Mouse (Mus musculus) erythroblast, embryonic 14.5 days (primary cell): Measurements from ENCODE around the gene Zc3h13. TPM values are rescaled to one million over a fixed set of nuclear protein-coding genes. Genes with fewer than 3 reads are reported as not detected.

Experiments used
- H3K27me3 ChIP-seq: 2 replicates; pipeline ENCODE4 v1.6.1; 2012; ENCODE audit warnings: inconsistent platforms; ENCODE audit not compliant: control insufficient read depth
- H3K36me3 ChIP-seq: 2 replicates; pipeline ENCODE4 v1.6.1; 2012; ENCODE audit warnings: mild to moderate bottlenecking, inconsistent platforms; ENCODE audit not compliant: control insufficient read depth
- H3K4me1 ChIP-seq: 2 replicates; pipeline ENCODE4 v1.6.1; 2012; ENCODE audit warnings: inconsistent platforms; ENCODE audit not compliant: control insufficient read depth
- H3K4me3 ChIP-seq: replicated peaks from 2 replicates; pipeline ENCODE3; 2012; ENCODE audit warnings: moderate library complexity, mild to moderate bottlenecking, inconsistent platforms
- H3K9me3 ChIP-seq: 2 replicates; pipeline ENCODE4 v1.6.1; 2012; ENCODE audit warnings: low read length, inconsistent platforms, mixed read lengths; ENCODE audit not compliant: control insufficient read depth
- GATA1 ChIP-seq: IDR thresholded peaks from 2 replicates; pipeline ENCODE4 v1.6.1; 2012; ENCODE audit warnings: low read length, inconsistent platforms, mixed read lengths
- TAL1 ChIP-seq: IDR thresholded peaks from 3 replicates; pipeline ENCODE4 v1.6.1; 2012; ENCODE audit warnings: low read length, inconsistent platforms, mixed read lengths
- polyA plus RNA-seq: library from polyadenylated mRNA; stranded (reverse); fragments of >175 nt; gene quantifications from 2 replicates; pipeline ENCODE4 v1.2.3, GENCODE M21; 2012

Gene Zc3h13
- 2.6 and 3.0 TPM in 2 replicates for polyA plus RNA-seq

GRCm38 (mm10) chr14:75284193-75284915 lies at the start of gene Zc3h13:
Zc3h13 (plus strand) TSS chr14:75284373.
- Histone ChIP-seq H3K27me3 (peaks cover 3% of the 10 kb centered on the region), H3K4me1 (peaks cover 29% of the 10 kb centered on the region), H3K36me3 (no peaks in the 10 kb centered on the region), H3K9me3 (no peaks in the 10 kb centered on the region), H3K4me3 (peak within 1 kb of the TSS; percentile 74)
- TF ChIP-seq TAL1, result no peak
- no peak for TF ChIP-seq GATA1

- Histone ChIP-seq H3K4me1 (peaks cover 5% of the 10 kb centered on the region), H3K36me3 (no peaks in the 10 kb centered on the region), H3K27me3 (no peaks in the 10 kb centered on the region), H3K9me3 (no peaks in the 10 kb centered on the region), H3K4me3 (no peak overlapping the region)
- TF ChIP-seq TAL1, result no peak
- TF ChIP-seq GATA1, result no peak
These were observed 48.6 kb upstream of the Zc3h13 start for GRCm38 (mm10) chr14:75235552-75235951.

- H3K27me3 ChIP-seq, result no peaks in the 10 kb centered on the region
- H3K4me1 ChIP-seq, result peaks cover 5% of the 10 kb centered on the region
- TF ChIP-seq TAL1 (no peak), GATA1 (no peak)
- H3K9me3 ChIP-seq, result no peaks in the 10 kb centered on the region
- no peaks in the 10 kb centered on the region for H3K36me3 ChIP-seq
- no peak overlapping the region for H3K4me3 ChIP-seq
These were observed 48.1 kb upstream of the Zc3h13 start for GRCm38 (mm10) chr14:75235955-75236635.

- Histone ChIP-seq H3K36me3 (no peaks in the 10 kb centered on the region), H3K27me3 (no peaks in the 10 kb centered on the region), H3K4me3 (no peak overlapping the region), H3K9me3 (no peaks in the 10 kb centered on the region), H3K4me1 (peaks cover 5% of the 10 kb centered on the region)
- no peak for TF ChIP-seq TAL1
- no peak for TF ChIP-seq GATA1
These were observed 47.6 kb upstream of the Zc3h13 start for GRCm38 (mm10) chr14:75236636-75237003.

GRCm38 (mm10) chr14:75237096-75237495 lies 47.1 kb upstream of the Zc3h13 start:
- no peak for TF ChIP-seq TAL1
- no peak for TF ChIP-seq GATA1
- no peaks in the 10 kb centered on the region for H3K36me3 ChIP-seq
- no peaks in the 10 kb centered on the region for H3K9me3 ChIP-seq
- H3K27me3 ChIP-seq, result no peaks in the 10 kb centered on the region
- H3K4me3 ChIP-seq, result no peak overlapping the region
- peaks cover 5% of the 10 kb centered on the region for H3K4me1 ChIP-seq

GRCm38 (mm10) chr14:75238054-75238692 lies 46.0 kb upstream of the Zc3h13 start:
- Histone ChIP-seq H3K9me3 (no peaks in the 10 kb centered on the region), H3K36me3 (no peaks in the 10 kb centered on the region), H3K4me3 (no peak overlapping the region), H3K4me1 (peaks cover 5% of the 10 kb centered on the region), H3K27me3 (no peaks in the 10 kb centered on the region)
- TF ChIP-seq GATA1, result no peak
- TF ChIP-seq TAL1, result no peak

GRCm38 (mm10) chr14:75242087-75242486 lies 42.1 kb upstream of the Zc3h13 start, which contains the start of gene Cpb2:
Cpb2 (plus strand) TSS chr14:75242287.
- Histone ChIP-seq H3K4me3 (peak within 1 kb of the TSS; percentile 25), H3K4me1 (peaks cover 5% of the 10 kb centered on the region), H3K27me3 (no peaks in the 10 kb centered on the region), H3K9me3 (no peaks in the 10 kb centered on the region), H3K36me3 (no peaks in the 10 kb centered on the region)
- TF ChIP-seq GATA1, result no peak
- no peak for TF ChIP-seq TAL1

- Histone ChIP-seq H3K9me3 (no peaks in the 10 kb centered on the region), H3K27me3 (no peaks in the 10 kb centered on the region), H3K4me3 (no peak overlapping the region), H3K4me1 (no peaks in the 10 kb centered on the region), H3K36me3 (no peaks in the 10 kb centered on the region; the same call in 1 of the 2 replicates)
- no peak for TF ChIP-seq TAL1
- no peak for TF ChIP-seq GATA1
These were observed 37.9 kb upstream of the Zc3h13 start for GRCm38 (mm10) chr14:75246024-75247000.
